Mouse (Mus musculus): ENCODE measurements around the gene Rabgap1l. TPM values are rescaled to one million over a fixed set of nuclear protein-coding genes. Genes with fewer than 3 reads are reported as not detected.
"Not testable (repeated sequence)": the region's sequence is repeated elsewhere in the genome, so short reads cannot be mapped to it uniquely, and the experiment has no call there.

The Rabgap1l gene
- polyA plus RNA-seq, 1 experiment from 2014 or later: 44.8 TPM

- no peak overlapping the region for H3K4me3 ChIP-seq (replicated peaks; ENCODE audit: low read depth, low read length)
- H3K9ac ChIP-seq (replicated peaks; ENCODE audit: low read length): no peak overlapping the region
- no peak overlapping the region for H3K4me2 ChIP-seq (ENCODE audit: low read length)
- DNase-seq (no peak), ATAC-seq (ENCODE audit: low FRiP score, low TSS enrichment) (no peak)
- no peaks in the 10 kb centered on the region for H3K27me3 ChIP-seq (ENCODE audit: control insufficient read depth, insufficient read depth, low read length)
- no peak overlapping the region for H3K27ac ChIP-seq (replicated peaks; ENCODE audit: low read depth, low read length)
- H3K4me1 ChIP-seq (ENCODE audit: control insufficient read depth, insufficient read depth, low read length): no peaks in the 10 kb centered on the region
- H3K36me3 ChIP-seq (ENCODE audit: control insufficient read depth, insufficient read depth, low read length): no peaks in the 10 kb centered on the region
- WGBS: 70% methylated on average over 1 of the region's 1 CpGs
- no peaks in the 10 kb centered on the region for H3K9me3 ChIP-seq (ENCODE audit: control insufficient read depth, low read length)
Observed at GRCm38 (mm10) chr1:160443506-160443905, 349.5 kb downstream of the Rabgap1l start.

GRCm38 (mm10) chr1:160441679-160442078, 351.3 kb downstream of the Rabgap1l start:
- Histone ChIP-seq H3K36me3 (ENCODE audit: control insufficient read depth, insufficient read depth, low read length) (no peaks in the 10 kb centered on the region), H3K27me3 (ENCODE audit: control insufficient read depth, insufficient read depth, low read length) (no peaks in the 10 kb centered on the region), H3K4me3 (replicated peaks; ENCODE audit: low read depth, low read length) (no peak overlapping the region), H3K4me2 (ENCODE audit: low read length) (no peak overlapping the region), H3K9ac (replicated peaks; ENCODE audit: low read length) (no peak overlapping the region), H3K9me3 (ENCODE audit: control insufficient read depth, low read length) (no peaks in the 10 kb centered on the region), H3K4me1 (ENCODE audit: control insufficient read depth, insufficient read depth, low read length) (no peaks in the 10 kb centered on the region), H3K27ac (replicated peaks; ENCODE audit: low read depth, low read length) (no peak overlapping the region)
- DNase-seq (no peak), ATAC-seq (ENCODE audit: low FRiP score, low TSS enrichment) (no peak)
- 70% methylated on average over 2 of the region's 2 CpGs for WGBS

- Histone ChIP-seq H3K9me3 (ENCODE audit: control insufficient read depth, low read length) (no peaks in the 10 kb centered on the region), H3K27me3 (ENCODE audit: control insufficient read depth, insufficient read depth, low read length) (no peaks in the 10 kb centered on the region), H3K4me2 (ENCODE audit: low read length) (no peak overlapping the region), H3K36me3 (ENCODE audit: control insufficient read depth, insufficient read depth, low read length) (no peaks in the 10 kb centered on the region), H3K4me1 (ENCODE audit: control insufficient read depth, insufficient read depth, low read length) (no peaks in the 10 kb centered on the region), H3K4me3 (replicated peaks; ENCODE audit: low read depth, low read length) (no peak overlapping the region), H3K27ac (replicated peaks; ENCODE audit: low read depth, low read length) (no peak overlapping the region), H3K9ac (replicated peaks; ENCODE audit: low read length) (no peak overlapping the region)
- 90% methylated on average over 5 of the region's 5 CpGs for WGBS
- ATAC-seq (ENCODE audit: low FRiP score, low TSS enrichment): no peak
- DNase-seq: no peak
Observed at GRCm38 (mm10) chr1:160441161-160441560, 351.9 kb downstream of the Rabgap1l start.

GRCm38 (mm10) chr1:160438820-160439219, 354.2 kb downstream of the Rabgap1l start:
- ATAC-seq (ENCODE audit: low FRiP score, low TSS enrichment) (no peak), DNase-seq (no peak)
- Histone ChIP-seq H3K9ac (replicated peaks; ENCODE audit: low read length) (no peak overlapping the region), H3K9me3 (ENCODE audit: control insufficient read depth, low read length) (no peaks in the 10 kb centered on the region), H3K36me3 (ENCODE audit: control insufficient read depth, insufficient read depth, low read length) (no peaks in the 10 kb centered on the region), H3K4me1 (ENCODE audit: control insufficient read depth, insufficient read depth, low read length) (no peaks in the 10 kb centered on the region), H3K27ac (replicated peaks; ENCODE audit: low read depth, low read length) (no peak overlapping the region), H3K4me2 (ENCODE audit: low read length) (no peak overlapping the region), H3K4me3 (replicated peaks; ENCODE audit: low read depth, low read length) (no peak overlapping the region), H3K27me3 (ENCODE audit: control insufficient read depth, insufficient read depth, low read length) (no peaks in the 10 kb centered on the region)
- WGBS: 66% methylated on average over 4 of the region's 4 CpGs

GRCm38 (mm10) chr1:160417196-160417854, 375.7 kb downstream of the Rabgap1l start:
- Histone ChIP-seq H3K27ac (replicated peaks; ENCODE audit: low read depth, low read length) (no peak overlapping the region), H3K4me3 (replicated peaks; ENCODE audit: low read depth, low read length) (no peak overlapping the region), H3K9me3 (ENCODE audit: control insufficient read depth, low read length) (no peaks in the 10 kb centered on the region), H3K36me3 (ENCODE audit: control insufficient read depth, insufficient read depth, low read length) (no peaks in the 10 kb centered on the region), H3K4me2 (ENCODE audit: low read length) (no peak overlapping the region), H3K27me3 (ENCODE audit: control insufficient read depth, insufficient read depth, low read length) (no peaks in the 10 kb centered on the region), H3K9ac (replicated peaks; ENCODE audit: low read length) (no peak overlapping the region), H3K4me1 (ENCODE audit: control insufficient read depth, insufficient read depth, low read length) (no peaks in the 10 kb centered on the region)
- ATAC-seq (ENCODE audit: low FRiP score, low TSS enrichment): no peak
- DNase-seq: no peak
- WGBS: 41% methylated on average over 5 of the region's 5 CpGs

- no peak for ATAC-seq (ENCODE audit: low FRiP score, low TSS enrichment)
- no peak overlapping the region for H3K9ac ChIP-seq (replicated peaks; ENCODE audit: low read length)
- H3K4me1 ChIP-seq (ENCODE audit: control insufficient read depth, insufficient read depth, low read length): no peaks in the 10 kb centered on the region
- peak; percentile 76 for DNase-seq
- H3K9me3 ChIP-seq (ENCODE audit: control insufficient read depth, low read length): no peaks in the 10 kb centered on the region
- no peak overlapping the region for H3K4me2 ChIP-seq (ENCODE audit: low read length)
- H3K27me3 ChIP-seq (ENCODE audit: control insufficient read depth, insufficient read depth, low read length): no peaks in the 10 kb centered on the region
- 44% methylated on average over 5 of the region's 5 CpGs for WGBS
- H3K36me3 ChIP-seq (ENCODE audit: control insufficient read depth, insufficient read depth, low read length): no peaks in the 10 kb centered on the region
- H3K27ac ChIP-seq (replicated peaks; ENCODE audit: low read depth, low read length): no peak overlapping the region
- no peak overlapping the region for H3K4me3 ChIP-seq (replicated peaks; ENCODE audit: low read depth, low read length)
Observed at GRCm38 (mm10) chr1:160410822-160411221, 382.2 kb downstream of the Rabgap1l start.

GRCm38 (mm10) chr1:160409689-160410088, 383.3 kb downstream of the Rabgap1l start:
- not testable (repeated sequence) for H3K27ac ChIP-seq (replicated peaks; ENCODE audit: low read depth, low read length); H3K9me3 ChIP-seq (ENCODE audit: control insufficient read depth, low read length); H3K36me3 ChIP-seq (ENCODE audit: control insufficient read depth, insufficient read depth, low read length); ATAC-seq (ENCODE audit: low FRiP score, low TSS enrichment); H3K9ac ChIP-seq (replicated peaks; ENCODE audit: low read length); H3K4me2 ChIP-seq (ENCODE audit: low read length); H3K27me3 ChIP-seq (ENCODE audit: control insufficient read depth, insufficient read depth, low read length); H3K4me1 ChIP-seq (ENCODE audit: control insufficient read depth, insufficient read depth, low read length); H3K4me3 ChIP-seq (replicated peaks; ENCODE audit: low read depth, low read length); DNase-seq
- 97% methylated on average over 4 of the region's 4 CpGs for WGBS

GRCm38 (mm10) chr1:160409123-160409522, 383.9 kb downstream of the Rabgap1l start:
- no peaks in the 10 kb centered on the region for H3K4me1 ChIP-seq (ENCODE audit: control insufficient read depth, insufficient read depth, low read length)
- 86% methylated on average over 1 of the region's 1 CpGs for WGBS
- H3K4me2 ChIP-seq (ENCODE audit: low read length): no peak overlapping the region

GRCm38 (mm10) chr1:160408302-160408897, 384.6 kb downstream of the Rabgap1l start:
- Histone ChIP-seq H3K27ac (replicated peaks; ENCODE audit: low read depth, low read length) (no peak overlapping the region), H3K36me3 (ENCODE audit: control insufficient read depth, insufficient read depth, low read length) (no peaks in the 10 kb centered on the region), H3K4me2 (ENCODE audit: low read length) (no peak overlapping the region), H3K9ac (replicated peaks; ENCODE audit: low read length) (no peak overlapping the region), H3K9me3 (ENCODE audit: control insufficient read depth, low read length) (no peaks in the 10 kb centered on the region), H3K27me3 (ENCODE audit: control insufficient read depth, insufficient read depth, low read length) (no peaks in the 10 kb centered on the region), H3K4me1 (ENCODE audit: control insufficient read depth, insufficient read depth, low read length) (no peaks in the 10 kb centered on the region), H3K4me3 (replicated peaks; ENCODE audit: low read depth, low read length) (no peak overlapping the region)
- no peak for ATAC-seq (ENCODE audit: low FRiP score, low TSS enrichment)
- no peak for DNase-seq
- WGBS: 92% methylated on average over 4 of the region's 4 CpGs

More at GRCm38 (mm10) chr1:160409123-160409522, 383.9 kb downstream of the Rabgap1l start:
- Histone ChIP-seq H3K27ac (replicated peaks; ENCODE audit: low read depth, low read length) (no peak overlapping the region), H3K27me3 (ENCODE audit: control insufficient read depth, insufficient read depth, low read length) (no peaks in the 10 kb centered on the region), H3K36me3 (ENCODE audit: control insufficient read depth, insufficient read depth, low read length) (no peaks in the 10 kb centered on the region), H3K9ac (replicated peaks; ENCODE audit: low read length) (no peak overlapping the region), H3K9me3 (ENCODE audit: control insufficient read depth, low read length) (no peaks in the 10 kb centered on the region), H3K4me3 (replicated peaks; ENCODE audit: low read depth, low read length) (no peak overlapping the region)
- DNase-seq (no peak), ATAC-seq (ENCODE audit: low FRiP score, low TSS enrichment) (no peak)
